Mouse (Mus musculus) lung, postnatal 0 days (tissue): ENCODE data around the gene Nr2c2.

ENCODE experiments used
- CTCF ChIP-seq: IDR thresholded peaks from 2 replicates; pipeline ENCODE4 v1.5.1; 2016; ENCODE audit warnings: antibody characterized with exemption, mild to moderate bottlenecking
- EP300 ChIP-seq: IDR thresholded peaks from 2 replicates; pipeline ENCODE4 v1.6.1; 2016; ENCODE audit warnings: antibody characterized with exemption, mild to moderate bottlenecking, control low read depth

DNA sequence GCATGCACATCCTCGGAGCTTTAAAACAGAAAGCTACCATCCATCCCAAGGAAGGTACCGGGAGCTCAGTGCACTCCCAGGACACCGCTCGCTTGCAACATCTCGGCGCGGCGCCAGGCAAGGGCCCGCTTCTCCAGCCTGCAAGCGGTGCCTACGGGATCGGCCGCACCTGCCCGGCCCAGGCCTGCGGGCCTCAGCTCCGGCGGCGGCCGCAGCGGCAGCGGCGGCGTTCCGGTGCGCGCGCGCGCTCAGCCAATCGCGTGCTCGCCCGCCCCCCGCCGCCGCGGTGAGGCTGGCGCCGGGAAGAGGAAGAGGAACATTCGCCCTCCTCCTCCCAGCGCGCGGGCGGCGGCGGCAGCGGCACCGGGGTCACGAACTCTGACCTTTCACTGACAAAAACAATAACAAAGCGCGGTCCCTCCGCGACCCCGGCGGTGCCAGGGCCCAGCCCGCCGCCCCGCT lies at the start of gene Nr2c2:
- no peak for TF ChIP-seq EP300
- no peak for TF ChIP-seq CTCF
